Mouse (Mus musculus): Measurements from ENCODE around the gene Syt8.
"Not testable (repeated sequence)": the region's sequence is repeated elsewhere in the genome, so short reads cannot be mapped to it uniquely, and the experiment has no call there.

Syt8 gene

DNA sequence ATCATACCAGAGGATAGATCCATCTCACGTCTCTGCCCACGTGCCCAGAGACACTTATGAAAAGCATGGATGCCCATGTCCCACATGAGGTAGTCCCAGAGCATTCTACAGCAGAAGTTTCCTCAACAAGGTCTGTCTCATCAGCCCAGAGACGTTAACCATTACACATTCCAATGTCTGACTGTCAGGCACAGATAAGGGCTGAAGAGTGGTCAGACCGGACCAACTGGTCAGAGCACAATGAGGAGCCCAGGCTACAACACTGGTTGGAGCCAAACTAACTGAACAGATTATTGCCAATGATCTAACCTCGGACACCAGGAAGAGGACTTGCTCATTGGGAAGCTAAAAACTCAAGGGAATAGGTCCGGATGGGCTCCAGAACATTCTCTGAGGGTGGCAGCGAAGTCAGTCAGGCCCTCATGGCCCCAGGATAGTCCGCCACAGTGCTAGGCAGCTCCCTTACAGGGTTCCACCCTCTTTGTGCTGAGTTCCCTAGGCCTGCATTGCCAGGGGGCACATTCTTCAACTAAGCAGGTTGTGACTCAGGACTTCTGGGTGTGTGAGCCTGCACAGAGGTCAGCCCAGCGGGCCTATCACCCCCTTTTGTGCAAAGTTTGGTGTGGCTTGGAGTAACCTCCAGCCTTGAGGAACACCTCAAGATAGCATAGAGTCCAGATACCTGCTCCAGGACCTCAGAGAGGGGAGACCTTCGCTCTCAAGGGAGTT is at the start of gene Syt8:
Gene Syt8, plus strand, starts transcription at position 714 of the 729 bp plus-strand sequence.
- no peak for DNase-seq

DNA sequence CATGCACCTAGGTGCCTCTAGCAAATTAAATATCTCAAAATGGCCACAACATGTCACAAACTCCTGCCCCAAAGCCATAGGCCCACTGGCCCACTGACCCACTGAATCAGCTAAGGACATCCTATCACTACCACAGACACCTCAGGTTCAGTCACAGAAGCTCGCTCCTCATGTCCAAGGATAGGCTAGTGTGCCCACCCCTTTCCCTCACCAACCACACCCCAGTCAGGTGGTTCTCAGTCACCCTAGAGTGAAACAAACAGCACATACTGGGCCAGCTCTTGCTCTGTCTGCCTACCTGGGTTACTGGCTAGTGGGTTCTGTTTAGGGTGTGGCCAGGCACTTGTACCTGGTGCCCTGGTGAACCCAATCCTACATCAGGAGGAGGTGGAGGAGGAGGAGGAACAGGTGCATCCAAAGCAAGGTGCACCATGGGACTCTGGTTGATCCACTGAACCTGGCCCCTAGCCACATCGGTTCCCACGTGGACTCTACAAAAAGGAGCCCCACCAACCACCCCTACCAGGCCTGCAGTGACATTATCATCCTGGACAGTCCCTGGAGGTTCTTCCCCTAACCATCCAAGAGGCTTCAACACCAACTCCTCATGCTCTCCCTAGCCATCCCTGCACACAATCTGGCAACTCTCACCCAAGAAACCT is 48.8 kb upstream of the Syt8 start:
- DNase-seq, result no peak

DNA sequence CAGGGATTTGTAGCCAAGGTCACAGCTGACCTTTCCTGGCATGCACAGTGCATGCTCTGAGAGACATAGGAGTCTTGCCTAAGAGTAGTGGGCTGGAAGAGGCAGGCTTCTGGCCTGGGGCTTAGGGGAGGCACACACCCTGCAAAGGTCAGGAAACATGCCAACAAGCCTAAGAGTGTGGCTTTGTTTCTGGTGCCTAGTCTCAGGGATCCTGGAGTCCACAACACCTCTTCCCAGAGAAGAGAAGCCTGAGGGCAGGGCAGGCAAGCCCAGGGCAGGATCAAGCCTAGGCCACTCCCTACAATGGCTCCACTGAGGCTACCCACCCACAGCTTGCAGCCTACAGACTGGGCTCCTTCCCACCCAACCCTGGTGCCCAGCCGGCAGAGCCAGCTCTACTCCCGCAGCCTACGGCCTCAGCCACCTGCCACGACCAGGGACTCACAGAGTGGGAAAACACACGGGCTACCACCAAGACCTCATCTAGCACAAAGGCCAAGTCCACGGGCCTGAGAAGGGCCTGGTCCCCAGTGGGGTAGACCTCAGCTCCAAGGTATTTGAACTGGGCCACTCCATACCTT is 47.9 kb upstream of the Syt8 start:
- DNase-seq, result no peak

DNA sequence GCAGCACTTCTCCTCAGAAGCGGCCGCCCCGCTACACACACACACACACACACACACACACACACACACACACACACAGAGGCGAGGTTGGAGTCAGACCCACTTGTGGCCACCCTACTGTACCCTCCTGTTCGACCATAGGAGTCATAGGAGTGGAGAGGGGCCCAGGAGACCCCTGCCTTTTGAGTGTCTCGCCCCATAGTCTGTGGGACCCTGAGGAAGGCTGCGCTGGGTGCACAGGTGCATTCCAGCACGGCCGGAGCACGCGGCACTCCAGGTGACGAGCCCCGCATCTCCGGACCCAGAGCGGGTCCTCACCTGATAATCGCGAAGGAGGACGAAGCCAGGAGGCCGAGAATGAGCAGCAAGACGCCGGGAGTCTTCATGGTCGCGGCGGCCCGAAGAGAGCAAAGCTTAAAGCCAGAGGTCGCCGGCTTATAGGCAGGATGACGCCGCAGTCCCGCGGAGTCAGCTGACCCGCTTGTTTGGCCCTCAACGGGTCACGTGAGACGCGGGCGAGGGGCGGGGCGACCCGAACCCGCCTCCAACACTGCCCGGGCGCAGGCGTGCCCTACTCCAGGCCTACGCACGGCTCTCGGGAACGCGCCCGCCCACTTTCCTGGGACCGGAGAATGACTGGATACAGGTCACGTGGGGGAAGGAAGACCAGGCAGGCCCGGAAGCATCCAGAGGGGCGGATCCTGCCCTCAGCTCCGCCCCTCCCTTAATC is 47.1 kb upstream of the Syt8 start, which contains the start of gene Ctsd:
Gene Ctsd, minus strand, starts transcription at position 620 of the 730 bp plus-strand sequence.
- peak; percentile 97 for DNase-seq

DNA sequence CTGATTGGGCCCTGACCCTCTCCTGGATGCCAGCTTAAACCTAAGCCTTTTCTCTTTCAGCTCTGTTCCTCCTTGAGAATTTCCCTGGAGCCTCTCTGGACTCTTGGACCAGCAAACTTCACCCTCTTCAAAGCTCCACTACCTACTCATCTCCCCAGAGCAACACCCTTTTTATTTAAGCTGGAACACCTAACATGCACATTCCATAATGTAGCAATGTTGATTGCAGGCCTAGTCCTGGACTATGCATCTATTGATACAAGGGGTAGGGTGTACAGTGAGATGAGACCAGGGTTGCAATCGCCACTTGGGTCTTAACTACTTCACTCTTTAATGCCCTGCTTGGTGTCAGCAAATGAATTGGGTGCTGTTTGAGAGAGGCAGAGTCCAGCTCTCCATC is 46.5 kb upstream of the Syt8 start:
- DNase-seq, result no peak

DNA sequence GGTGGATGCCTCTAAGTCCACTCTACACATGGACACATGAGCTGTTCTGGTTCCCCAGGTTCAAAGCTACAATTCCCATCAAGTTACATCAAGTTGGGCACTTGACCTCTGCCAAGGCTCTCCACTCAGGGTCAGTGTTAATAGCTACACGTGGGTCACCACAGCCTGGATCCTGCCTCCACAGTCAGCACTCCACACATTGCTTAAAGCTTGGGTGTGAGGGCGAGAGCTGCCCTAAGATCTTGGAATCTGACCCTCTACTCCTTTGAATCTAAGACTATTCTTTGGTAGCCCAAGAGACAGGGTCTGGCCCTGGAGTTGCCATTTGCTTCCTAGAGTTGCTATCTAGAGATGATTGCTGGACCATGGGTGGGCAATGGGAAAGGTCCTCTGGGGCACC is 45.9 kb upstream of the Syt8 start:
- no peak for DNase-seq

DNA sequence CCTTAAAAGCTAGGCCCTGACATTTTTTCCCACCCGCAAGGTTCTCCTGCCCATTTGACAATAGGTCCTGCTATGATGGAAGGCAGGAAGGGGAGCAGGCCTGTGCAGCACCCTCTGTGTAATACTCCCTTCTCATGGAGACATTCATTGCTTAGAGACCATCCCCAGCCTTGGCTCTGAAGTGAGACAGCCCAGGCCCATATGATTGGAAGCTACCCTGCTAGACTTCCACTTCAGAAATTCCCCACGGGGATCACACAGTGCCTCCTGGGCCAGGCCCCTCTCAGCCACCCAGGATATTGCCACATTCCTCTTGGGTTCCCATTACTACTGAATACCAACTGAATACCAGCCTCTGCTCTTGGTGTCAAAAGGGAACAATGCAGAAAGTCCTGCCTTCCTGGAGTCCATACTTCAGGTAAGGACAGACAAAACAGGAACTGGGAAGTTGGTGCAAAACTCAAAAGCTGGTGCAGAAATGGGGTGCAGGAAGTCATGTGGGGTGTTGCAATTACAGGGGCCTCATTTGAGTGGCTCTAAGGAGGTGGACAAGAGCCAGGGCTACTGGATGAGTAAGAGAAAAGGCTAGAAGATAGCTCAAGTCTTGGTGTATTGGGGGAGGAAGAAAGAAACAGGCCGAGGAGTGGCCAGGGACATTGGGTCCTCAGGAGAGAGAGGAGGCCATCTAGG is 44.5 kb upstream of the Syt8 start:
- DNase-seq, result no peak

DNA sequence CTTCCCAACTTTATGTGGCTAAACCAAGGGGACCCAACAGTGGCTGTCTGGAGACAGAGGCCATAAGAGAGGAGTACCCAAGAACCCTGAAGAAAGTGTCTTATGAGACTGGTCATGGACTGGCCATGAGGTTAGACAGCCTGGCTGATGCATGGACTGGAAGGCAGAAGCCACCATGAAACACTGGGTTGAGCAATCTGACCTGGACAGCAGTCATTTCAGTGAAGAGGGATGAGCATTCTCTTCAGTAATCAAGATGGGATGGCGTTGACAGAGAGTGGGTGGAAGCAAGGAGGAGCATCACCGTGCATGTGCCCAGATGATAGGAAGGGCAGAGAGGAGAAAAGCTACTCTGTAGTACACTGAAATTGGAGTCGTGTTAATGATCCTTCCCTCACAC is 43.5 kb upstream of the Syt8 start:
- no peak for DNase-seq

DNA sequence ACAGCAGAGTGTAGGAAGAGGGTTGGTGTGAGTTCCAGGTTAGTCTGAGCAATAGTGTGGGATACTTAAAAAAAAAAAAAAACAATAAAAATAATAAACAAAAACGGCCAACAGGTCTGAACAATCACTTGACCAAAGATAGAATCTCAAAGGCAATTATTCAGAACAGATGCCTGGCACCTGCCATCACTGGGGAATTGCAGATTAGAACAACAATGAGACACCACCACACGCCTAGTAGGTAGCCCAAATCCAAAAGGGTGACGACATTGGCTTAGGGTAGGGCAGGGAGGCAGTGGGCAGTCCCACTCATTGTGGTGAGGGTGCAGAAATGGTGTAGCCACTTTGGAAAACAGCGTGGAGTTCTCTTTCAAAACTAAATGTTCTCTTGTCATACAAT is 43.0 kb upstream of the Syt8 start:
- DNase-seq, result no peak

DNA sequence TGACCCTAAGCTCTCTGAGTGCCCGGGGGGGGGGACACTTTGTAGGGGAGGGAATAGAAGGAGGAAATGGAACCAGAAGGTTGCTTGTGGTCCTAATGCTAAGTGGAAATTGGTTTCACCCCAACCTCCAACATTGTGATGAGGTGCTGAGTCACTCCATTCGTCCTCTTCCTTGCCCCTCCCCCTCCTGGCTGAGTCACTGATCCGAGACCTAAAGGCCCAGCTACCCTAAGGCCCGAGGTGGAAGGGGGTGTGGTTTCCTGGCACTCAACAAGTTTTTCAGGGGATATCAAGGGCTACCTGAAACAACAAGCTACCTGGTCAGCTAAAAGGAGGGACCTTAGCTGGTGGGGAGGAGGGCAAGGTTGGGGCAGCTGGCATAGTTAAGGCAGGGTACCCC is 41.5 kb upstream of the Syt8 start:
- DNase-seq, result no peak

DNA sequence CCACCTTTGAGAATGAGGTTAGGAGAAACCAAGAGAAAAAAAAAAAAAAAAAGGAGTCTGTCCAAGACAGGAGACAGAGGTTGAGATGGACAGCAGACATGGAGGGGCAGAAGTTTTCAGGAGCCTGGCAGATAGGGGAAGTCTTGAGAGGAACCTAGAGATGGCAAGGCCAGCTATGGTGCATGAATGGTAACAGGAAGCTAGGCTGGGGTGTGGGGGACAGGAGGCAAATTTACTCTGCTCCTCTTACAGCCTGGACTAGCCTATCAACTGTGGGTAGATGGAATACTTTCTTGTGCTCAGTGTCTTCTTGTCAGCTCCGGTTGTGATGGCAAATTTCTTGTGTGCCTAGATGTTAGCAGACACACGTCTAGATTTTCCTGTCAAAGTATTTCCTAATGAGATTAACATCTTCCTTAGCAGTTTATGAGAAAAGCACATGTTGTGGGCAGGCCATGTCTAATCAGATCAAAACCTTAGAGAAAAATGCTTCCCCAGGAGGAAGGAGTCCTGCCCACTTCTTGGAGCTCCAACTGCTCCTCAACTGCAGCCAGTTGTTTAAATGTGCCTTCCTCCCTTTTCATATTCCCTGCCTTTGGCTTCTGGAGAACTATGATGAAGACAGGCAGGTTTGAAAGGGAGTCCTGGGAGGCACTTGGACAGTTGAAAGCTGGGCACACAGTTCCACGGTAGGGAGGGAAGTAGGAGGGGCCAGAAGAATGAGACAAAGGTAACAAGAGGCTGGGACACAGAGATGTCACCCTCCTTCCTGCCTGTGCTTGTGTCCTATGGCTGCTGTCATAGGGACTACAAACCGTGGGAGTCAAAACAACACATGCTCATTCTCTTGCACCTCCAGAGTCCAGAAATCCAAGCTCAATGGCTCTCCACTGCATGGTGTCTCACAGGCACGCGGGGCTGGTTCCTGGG is 40.1 kb upstream of the Syt8 start:
- DNase-seq, result no peak

DNA sequence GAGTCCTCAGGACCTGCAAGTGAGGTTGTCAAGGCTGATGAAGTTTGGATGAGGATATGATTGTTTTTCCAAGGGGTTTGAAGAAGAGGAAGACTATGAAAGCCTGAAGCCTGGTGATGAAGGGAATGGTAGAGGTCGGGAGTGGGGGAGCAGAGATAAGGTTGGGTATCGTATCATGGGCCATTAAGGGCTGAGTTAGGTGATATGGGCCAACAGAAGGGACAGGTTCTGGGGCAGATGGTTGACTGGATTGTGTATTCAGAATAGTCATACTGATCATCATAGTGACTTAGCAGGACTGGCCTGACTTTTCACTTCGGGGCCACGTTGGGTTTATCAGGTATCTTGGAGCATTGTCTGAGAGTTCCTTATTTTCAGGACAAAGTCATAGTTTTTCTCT is 39.2 kb upstream of the Syt8 start:
- DNase-seq, result no peak

DNA sequence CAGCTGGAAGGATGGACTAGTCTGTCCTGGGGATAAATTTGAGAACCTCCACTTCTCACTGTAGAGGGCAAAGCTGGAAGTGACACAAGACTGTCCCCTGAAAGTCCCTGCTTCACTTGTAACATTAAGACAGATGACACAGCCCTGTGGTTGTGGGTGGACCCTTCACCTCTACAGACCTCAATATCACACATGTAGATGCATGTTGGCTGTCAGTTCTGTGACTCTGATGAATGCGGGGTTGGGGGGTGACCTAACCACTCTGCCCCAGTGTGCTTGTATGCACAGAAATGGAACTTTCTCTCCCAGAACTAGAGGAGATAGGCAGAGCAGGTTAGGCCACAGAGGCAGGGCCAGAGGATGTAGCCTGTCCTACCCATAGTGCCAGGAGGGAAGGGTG is 38.0 kb upstream of the Syt8 start:
- DNase-seq, result no peak

DNA sequence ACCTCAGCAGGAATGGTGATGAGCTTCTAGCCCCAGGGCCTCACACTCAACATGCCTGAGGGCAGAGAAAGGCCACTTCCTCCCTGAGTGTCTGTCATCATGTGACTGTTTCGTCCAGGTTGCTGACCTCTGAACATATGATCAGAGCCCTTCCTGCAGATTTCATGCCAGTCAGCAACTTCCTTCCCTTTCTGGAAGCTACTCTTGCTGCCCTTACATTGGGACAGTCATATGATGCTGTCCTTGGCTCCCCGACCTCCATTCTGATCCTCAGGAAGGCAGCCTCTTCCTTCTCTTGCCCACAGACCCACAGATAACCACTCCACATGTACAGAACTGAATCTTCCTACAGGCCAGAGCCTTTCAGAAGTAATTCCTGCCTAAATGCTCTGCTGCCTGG is 36.6 kb upstream of the Syt8 start:
- no peak for DNase-seq

DNA sequence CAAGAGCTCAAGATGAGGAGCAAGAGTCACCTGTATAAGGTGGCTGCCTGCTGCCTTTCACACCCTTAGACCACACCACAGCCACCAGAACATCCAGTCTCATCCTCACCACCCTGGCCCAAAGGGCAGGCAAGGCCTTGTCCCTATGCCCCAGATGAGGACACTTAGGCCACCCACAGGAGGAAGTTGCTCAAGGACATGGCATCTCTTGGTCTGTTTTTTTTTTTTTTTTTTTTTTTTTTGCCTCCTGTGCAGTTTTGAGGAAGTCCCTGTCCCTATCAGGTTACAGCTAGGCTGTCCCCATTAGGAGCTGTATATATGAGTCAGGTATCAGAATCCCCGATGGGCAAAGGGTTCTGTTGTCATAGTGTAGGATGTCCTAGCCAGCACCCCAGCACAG is 35.4 kb upstream of the Syt8 start:
- DNase-seq, result no peak

DNA sequence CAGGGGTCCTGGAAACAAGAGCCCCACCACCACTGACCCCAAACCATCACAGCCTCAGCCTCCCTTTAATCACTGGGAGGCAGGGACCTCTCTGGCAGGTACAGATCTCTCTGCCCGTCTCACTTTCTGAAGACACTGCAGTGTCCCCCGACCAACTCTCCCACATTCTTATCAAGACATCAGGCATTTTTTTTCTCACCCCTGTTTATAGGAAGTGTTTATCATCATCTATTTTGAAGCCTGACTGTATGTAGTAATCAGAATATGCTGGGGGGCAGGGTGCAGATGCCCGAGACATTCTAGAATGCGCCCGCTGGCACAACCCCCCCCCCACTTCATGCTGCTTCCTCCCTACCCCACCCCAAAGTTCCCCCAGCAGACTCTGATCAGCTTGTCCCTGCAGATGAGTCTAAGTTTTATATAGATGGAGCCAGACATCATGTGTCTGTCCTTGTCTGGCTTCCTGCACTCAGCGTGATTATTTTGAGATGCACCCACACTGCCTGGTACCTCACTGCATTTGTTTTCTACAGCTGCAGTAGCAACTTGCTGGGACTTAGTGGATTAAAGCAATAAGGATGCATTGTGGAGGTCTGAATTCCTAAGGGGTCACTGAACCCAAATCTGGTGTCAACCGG is 34.4 kb upstream of the Syt8 start:
- no peak for DNase-seq

DNA sequence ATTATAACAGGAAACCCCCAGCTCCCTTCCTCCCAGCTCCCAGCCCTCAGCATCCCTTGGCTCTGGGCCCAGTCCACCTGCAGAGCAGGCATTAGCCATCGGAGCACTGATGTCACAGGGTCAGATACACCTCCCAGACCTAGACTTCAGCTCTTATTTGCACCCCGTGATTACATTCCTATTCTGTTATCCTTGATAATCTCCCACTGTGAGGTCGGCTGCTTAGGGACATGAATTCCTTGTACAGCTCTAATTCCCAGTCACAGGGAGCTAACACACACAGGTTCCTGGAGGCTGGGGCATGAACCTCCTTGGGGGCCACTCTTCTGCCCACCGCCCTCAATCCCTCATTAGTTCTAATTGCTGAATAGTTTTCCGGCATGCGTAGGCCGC is 33.9 kb upstream of the Syt8 start:
- DNase-seq, result no peak

DNA sequence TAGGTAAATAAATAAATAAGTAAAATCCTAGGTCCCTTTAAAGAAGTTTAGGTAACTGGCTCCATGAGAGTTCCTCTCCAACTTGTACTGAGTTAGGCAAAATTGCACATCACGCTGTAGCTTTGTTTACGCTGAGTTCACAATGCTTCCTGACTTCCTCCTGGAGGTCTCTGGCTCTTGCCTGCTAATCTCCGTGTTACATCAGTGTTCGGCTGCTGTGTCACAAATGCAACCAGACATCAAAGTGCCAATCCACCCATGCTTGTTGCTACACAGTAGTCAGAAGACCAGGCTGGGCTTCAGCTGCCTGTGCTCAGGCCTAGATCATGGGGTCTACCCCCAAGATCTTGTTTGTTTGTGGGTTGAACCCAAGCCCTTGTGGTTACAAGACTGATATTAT is 31.1 kb upstream of the Syt8 start:
- DNase-seq, result no peak

DNA sequence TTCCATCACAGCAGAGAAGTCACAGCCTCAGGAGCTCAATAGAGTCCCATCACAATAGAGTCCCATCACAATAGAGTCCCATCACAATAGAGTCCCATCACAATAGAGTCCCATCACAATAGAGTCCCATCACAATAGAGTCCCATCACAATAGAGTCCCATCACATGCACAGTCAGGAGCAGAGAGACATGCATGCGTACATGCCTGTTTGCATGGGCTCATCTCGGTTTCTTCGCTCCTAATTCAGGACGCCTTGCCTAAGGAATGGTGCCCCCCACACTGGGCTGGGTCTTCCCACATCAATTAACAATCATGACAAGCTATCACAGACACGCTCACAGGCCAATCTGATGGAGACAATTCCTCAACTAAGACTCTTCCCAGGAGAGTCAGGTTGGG is 29.5 kb upstream of the Syt8 start:
- DNase-seq, result not testable (repeated sequence)

DNA sequence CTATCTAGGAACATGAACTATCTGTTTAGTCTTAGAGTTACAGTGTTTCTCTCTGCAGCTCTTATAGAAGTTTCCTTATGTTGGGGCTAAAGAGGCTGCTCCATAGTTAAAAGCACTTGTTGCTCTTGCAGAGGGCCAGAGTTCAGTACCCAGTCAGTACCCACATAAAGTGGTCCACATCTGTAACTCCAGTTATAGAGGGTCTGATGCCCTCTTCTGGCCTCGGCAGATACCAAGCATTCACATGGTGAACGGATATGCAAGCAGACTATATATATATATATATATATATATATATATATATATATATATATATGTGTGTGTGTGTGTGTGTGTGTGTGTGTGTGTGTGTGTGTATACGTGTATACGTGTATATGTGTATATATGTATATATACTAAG is 26.7 kb upstream of the Syt8 start:
- DNase-seq, result no peak

DNA sequence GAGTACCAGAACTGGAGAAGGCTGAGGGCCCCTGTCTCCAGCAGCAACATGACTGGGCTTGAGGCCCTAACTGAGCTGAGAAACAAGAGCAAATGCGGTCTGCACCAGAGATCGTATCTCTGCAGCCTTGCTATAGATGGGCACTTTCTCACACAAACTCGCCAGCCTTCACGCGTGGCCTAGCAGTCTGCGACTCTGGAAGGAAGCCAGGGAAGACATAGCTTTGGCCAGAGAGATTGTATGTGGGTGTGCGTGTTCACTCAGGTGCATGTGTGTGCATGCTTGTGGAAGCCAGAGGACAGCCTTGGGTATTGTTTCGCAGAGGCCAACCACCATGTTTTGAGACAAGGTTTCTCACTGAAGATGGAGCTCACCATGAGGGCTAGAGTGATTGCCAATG is 26.0 kb upstream of the Syt8 start:
- no peak for DNase-seq

DNA sequence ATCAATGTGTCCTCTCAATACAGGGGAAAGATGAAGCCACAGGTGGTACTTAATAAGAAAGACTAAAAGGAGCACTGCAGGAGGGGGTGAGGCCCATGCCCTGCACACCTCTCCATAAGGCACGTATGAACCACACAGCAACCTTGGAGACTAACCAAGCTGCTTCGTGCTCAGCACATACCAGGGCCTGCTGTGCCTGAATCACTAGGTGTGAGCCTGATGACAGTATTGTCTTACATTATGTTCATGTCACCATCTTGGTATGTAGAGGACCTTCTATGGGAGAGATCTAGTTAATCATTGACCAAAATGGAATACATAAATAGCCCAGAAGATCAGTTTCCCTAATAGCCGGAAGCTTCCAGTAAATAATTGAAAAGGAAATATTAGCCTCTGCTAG is 25.0 kb upstream of the Syt8 start:
- no peak for DNase-seq
